Mouse (Mus musculus) heart, adult 11 months (tissue): ENCODE measurements around the gene Kcnh1.

Experiments
- DNase-seq: peaks from one replicate; pipeline ENCODE4 v3.0.0; 2022

The Kcnh1 gene

GRCm38 (mm10) chr1:192331207-192331606 is 140.6 kb downstream of the Kcnh1 start:
- no peak for DNase-seq

- DNase-seq, result no peak
Measured at GRCm38 (mm10) chr1:192336029-192336428, 145.5 kb downstream of the Kcnh1 start.

- no peak for DNase-seq
Measured at GRCm38 (mm10) chr1:192339361-192340077, 148.9 kb downstream of the Kcnh1 start.

- no peak for DNase-seq
Measured at GRCm38 (mm10) chr1:192341774-192342173, 151.2 kb downstream of the Kcnh1 start.

- DNase-seq, result no peak
Measured at GRCm38 (mm10) chr1:192343996-192344395, 153.4 kb downstream of the Kcnh1 start.

GRCm38 (mm10) chr1:192347327-192347726 is 156.8 kb downstream of the Kcnh1 start:
- DNase-seq, result no peak

- no peak for DNase-seq
Measured at GRCm38 (mm10) chr1:192356231-192356630, 165.7 kb downstream of the Kcnh1 start.

GRCm38 (mm10) chr1:192359212-192359611 is 168.6 kb downstream of the Kcnh1 start:
- DNase-seq, result no peak

- DNase-seq, result peak; percentile 65
Measured at GRCm38 (mm10) chr1:192368336-192368735, 177.8 kb downstream of the Kcnh1 start.

GRCm38 (mm10) chr1:192371943-192372614 is 181.5 kb downstream of the Kcnh1 start:
- peak; percentile 72 for DNase-seq

- DNase-seq, result peak; percentile 44
Measured at GRCm38 (mm10) chr1:192378546-192379075, 188.0 kb downstream of the Kcnh1 start.

- DNase-seq, result peak; percentile 83
Measured at GRCm38 (mm10) chr1:192380596-192381041, 190.0 kb downstream of the Kcnh1 start.

GRCm38 (mm10) chr1:192387624-192388023 is 197.1 kb downstream of the Kcnh1 start:
- peak; percentile 23 for DNase-seq

GRCm38 (mm10) chr1:192391041-192391440 is 200.5 kb downstream of the Kcnh1 start:
- peak; percentile 22 for DNase-seq

- DNase-seq, result peak; percentile 2
Measured at GRCm38 (mm10) chr1:192392232-192392631, 201.7 kb downstream of the Kcnh1 start.

GRCm38 (mm10) chr1:192399667-192400490 is 209.3 kb downstream of the Kcnh1 start:
- peak; percentile 56 for DNase-seq

- DNase-seq, result peak; percentile 45
Measured at GRCm38 (mm10) chr1:192400991-192401390, 210.4 kb downstream of the Kcnh1 start.

GRCm38 (mm10) chr1:192402911-192403704 is 212.5 kb downstream of the Kcnh1 start:
- DNase-seq, result peak; percentile 76

GRCm38 (mm10) chr1:192405136-192405535 is 214.6 kb downstream of the Kcnh1 start:
- DNase-seq, result peak; percentile 14

- DNase-seq, result peak; percentile 31
Measured at GRCm38 (mm10) chr1:192406589-192406988, 216.0 kb downstream of the Kcnh1 start.

GRCm38 (mm10) chr1:192415813-192416212 is 225.2 kb downstream of the Kcnh1 start:
- DNase-seq, result no peak

GRCm38 (mm10) chr1:192416241-192416821 is 225.8 kb downstream of the Kcnh1 start:
- no peak for DNase-seq
